Mouse (Mus musculus): ENCODE results near the gene Serp1. TPM values are rescaled to one million over a fixed set of nuclear protein-coding genes. Genes with fewer than 3 reads are reported as not detected.

The Serp1 gene
- polyA plus RNA-seq, 1 experiment from 2014 or later = 184 TPM

DNA sequence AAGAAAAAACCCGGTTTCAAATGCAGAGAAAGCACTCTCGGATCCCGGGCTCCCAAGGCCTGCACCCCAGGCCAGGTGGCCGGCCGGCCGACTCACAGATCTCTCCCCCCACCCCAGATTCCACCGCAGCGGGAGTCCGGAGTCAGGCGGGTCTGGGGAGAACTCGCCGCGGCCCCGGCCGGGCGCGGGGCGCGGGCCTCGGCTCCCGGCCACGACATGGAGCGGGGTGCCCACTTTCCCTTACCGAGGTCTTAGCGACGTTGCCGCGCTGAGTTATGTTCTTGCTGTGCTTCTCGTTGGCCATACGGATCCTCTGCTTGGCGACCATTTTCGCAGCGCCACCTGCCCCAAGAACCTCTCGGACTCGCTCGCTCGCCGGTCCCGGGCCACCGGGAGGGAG lies 526 bp downstream of the Serp1 start:
- Histone ChIP-seq H3K36me3 (ENCODE audit: control insufficient read depth, insufficient read depth, low read length) (peaks cover 28% of the 10 kb centered on the region), H3K4me2 (ENCODE audit: low read depth, low read length) (peak overlapping the region; percentile 82), H3K4me1 (ENCODE audit: control insufficient read depth, insufficient read depth, low read length) (peaks cover 18% of the 10 kb centered on the region), H3K9ac (ENCODE audit: low read depth, low read length) (peak overlapping the region; percentile 95), H3K27me3 (replicated peaks; ENCODE audit: control insufficient read depth, insufficient read depth, low read length) (no peaks in the 10 kb centered on the region), H3K4me3 (ENCODE audit: low read depth, low read length) (peak overlapping the region; percentile 95), H3K9me3 (ENCODE audit: control insufficient read depth, low read length) (no peaks in the 10 kb centered on the region), H3K27ac (replicated peaks; ENCODE audit: low read depth, low read length) (peak overlapping the region; percentile 93)
- ATAC-seq (ENCODE audit: low read depth) (no peak), DNase-seq (ENCODE audit: low spot score) (peak; percentile 22)
- 0% methylated on average over 31 of the region's 40 CpGs for whole genome bisulfite sequencing

DNA sequence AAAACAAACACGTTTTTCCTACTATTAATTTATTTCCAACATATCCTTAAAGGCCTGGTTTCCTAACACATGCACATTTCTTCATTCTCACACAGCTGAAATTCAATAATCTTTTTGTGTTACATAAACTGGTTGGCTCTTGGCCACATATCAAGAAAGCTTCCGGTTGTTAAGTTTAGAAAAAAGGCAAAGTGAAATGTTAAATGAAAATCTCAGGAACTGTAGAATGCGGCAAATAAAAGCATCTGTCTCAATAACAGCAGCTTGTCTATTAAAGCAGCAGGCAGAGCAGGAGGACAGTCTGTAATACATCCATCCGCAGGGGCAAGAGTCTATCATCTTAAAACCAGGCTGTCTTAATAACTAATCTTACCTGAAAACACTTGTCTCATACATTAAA lies 1.4 kb downstream of the Serp1 start:
- H3K9ac ChIP-seq (ENCODE audit: low read depth, low read length) = peak overlapping the region; percentile 95
- H3K27me3 ChIP-seq (replicated peaks; ENCODE audit: control insufficient read depth, insufficient read depth, low read length) = no peaks in the 10 kb centered on the region
- H3K27ac ChIP-seq (replicated peaks; ENCODE audit: low read depth, low read length) = no peak overlapping the region
- H3K4me3 ChIP-seq (ENCODE audit: low read depth, low read length) = peak overlapping the region; percentile 95
- peak overlapping the region; percentile 82 for H3K4me2 ChIP-seq (ENCODE audit: low read depth, low read length)
- H3K9me3 ChIP-seq (ENCODE audit: control insufficient read depth, low read length) = no peaks in the 10 kb centered on the region
- DNase-seq (ENCODE audit: low spot score) = peak; percentile 3
- 48% methylated on average over 4 of the region's 4 CpGs for WGBS
- H3K36me3 ChIP-seq (ENCODE audit: control insufficient read depth, insufficient read depth, low read length) = peaks cover 28% of the 10 kb centered on the region
- peaks cover 18% of the 10 kb centered on the region for H3K4me1 ChIP-seq (ENCODE audit: control insufficient read depth, insufficient read depth, low read length)
- no peak for ATAC-seq (ENCODE audit: low read depth)

DNA sequence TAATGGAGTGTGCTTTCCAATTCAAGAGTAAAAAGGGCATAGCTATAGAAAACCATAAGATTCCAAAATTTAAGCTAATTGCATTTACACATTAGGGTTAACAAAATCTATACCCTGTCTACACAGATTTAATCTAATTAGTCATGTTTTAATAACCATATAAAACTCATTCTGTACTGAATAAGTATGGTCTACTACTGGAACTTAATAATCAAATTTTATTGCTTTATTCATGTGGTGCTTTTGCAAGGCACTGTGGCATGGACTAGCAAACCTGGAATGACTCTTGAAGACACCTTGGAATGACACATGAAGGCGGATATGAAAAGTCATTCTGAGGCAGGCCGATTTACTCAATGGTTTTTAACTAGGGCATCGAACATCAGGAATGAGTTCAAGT lies 2.3 kb downstream of the Serp1 start:
- DNase-seq (ENCODE audit: low spot score) = no peak
- Histone ChIP-seq H3K27me3 (replicated peaks; ENCODE audit: control insufficient read depth, insufficient read depth, low read length) (no peaks in the 10 kb centered on the region), H3K4me2 (ENCODE audit: low read depth, low read length) (no peak overlapping the region)

DNA sequence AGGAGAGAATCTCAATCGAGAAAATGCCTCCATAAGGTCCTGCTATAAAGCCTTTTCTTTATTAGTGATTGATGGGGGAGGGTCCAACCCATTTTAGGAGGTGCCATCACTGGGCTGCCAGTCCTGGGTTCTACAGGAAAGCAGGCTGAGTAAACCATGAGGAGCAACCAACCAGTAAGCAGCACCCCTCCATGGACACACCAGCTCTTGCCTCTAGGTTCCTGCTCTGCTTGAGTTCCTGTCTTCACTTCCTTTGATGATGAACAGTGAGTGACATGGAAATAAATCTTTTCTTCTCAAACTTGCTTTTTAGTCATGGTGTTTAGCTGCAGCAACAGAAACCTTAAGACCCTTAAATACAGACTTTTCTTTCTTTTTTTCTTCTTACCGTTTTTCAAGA lies 4.3 kb downstream of the Serp1 start:
- Histone ChIP-seq H3K4me2 (ENCODE audit: low read depth, low read length) (no peak overlapping the region), H3K27ac (replicated peaks; ENCODE audit: low read depth, low read length) (no peak overlapping the region), H3K4me3 (ENCODE audit: low read depth, low read length) (no peak overlapping the region), H3K4me1 (ENCODE audit: control insufficient read depth, insufficient read depth, low read length) (peaks cover 11% of the 10 kb centered on the region; the same call in 1 of the 2 replicates), H3K36me3 (ENCODE audit: control insufficient read depth, insufficient read depth, low read length) (peaks cover 28% of the 10 kb centered on the region), H3K27me3 (replicated peaks; ENCODE audit: control insufficient read depth, insufficient read depth, low read length) (no peaks in the 10 kb centered on the region), H3K9ac (ENCODE audit: low read depth, low read length) (no peak overlapping the region), H3K9me3 (ENCODE audit: control insufficient read depth, low read length) (no peaks in the 10 kb centered on the region)
- ATAC-seq (ENCODE audit: low read depth) = no peak
- 87% methylated on average over 2 of the region's 2 CpGs for WGBS
- DNase-seq (ENCODE audit: low spot score) = no peak

More for the DNA sequence above, 2.3 kb downstream of the Serp1 start:
- 91% methylated on average over 3 of the region's 3 CpGs for WGBS
- H3K4me1 ChIP-seq (ENCODE audit: control insufficient read depth, insufficient read depth, low read length) = peaks cover 18% of the 10 kb centered on the region
- H3K9me3 ChIP-seq (ENCODE audit: control insufficient read depth, low read length) = no peaks in the 10 kb centered on the region
- H3K36me3 ChIP-seq (ENCODE audit: control insufficient read depth, insufficient read depth, low read length) = peaks cover 28% of the 10 kb centered on the region
- H3K27ac ChIP-seq (replicated peaks; ENCODE audit: low read depth, low read length) = no peak overlapping the region
- no peak for ATAC-seq (ENCODE audit: low read depth)
- no peak overlapping the region for H3K9ac ChIP-seq (ENCODE audit: low read depth, low read length)
- peak overlapping the region; percentile 95; the same call in 1 of the 2 replicates for H3K4me3 ChIP-seq (ENCODE audit: low read depth, low read length)

DNA sequence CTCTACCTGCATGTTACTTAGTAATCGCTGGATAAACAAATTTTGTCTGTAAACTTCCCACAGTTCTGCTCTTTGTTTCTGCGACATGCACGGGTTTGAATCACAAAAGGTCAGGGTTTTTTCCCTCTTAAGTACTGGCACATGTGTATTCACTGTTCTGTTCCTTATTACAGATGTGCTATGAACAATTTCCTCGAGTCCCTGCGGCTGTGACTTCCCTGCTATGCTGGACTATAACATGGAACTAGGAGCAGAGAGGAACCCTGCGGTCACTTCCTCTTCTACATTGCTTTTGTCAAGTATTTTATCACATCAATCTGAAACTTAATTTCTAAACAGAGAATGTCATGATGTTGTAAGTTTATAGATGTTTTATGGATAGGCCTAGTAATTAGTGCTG lies 5.4 kb downstream of the Serp1 start:
- ATAC-seq (ENCODE audit: low read depth) = no peak
- peaks cover 28% of the 10 kb centered on the region for H3K36me3 ChIP-seq (ENCODE audit: control insufficient read depth, insufficient read depth, low read length)
- DNase-seq (ENCODE audit: low spot score) = no peak
- no peak overlapping the region for H3K27ac ChIP-seq (replicated peaks; ENCODE audit: low read depth, low read length)
- H3K9ac ChIP-seq (ENCODE audit: low read depth, low read length) = no peak overlapping the region
- H3K4me2 ChIP-seq (ENCODE audit: low read depth, low read length) = no peak overlapping the region
- H3K9me3 ChIP-seq (ENCODE audit: control insufficient read depth, low read length) = no peaks in the 10 kb centered on the region
- H3K4me3 ChIP-seq (ENCODE audit: low read depth, low read length) = no peak overlapping the region
- peaks cover 11% of the 10 kb centered on the region; the same call in 1 of the 2 replicates for H3K4me1 ChIP-seq (ENCODE audit: control insufficient read depth, insufficient read depth, low read length)
- no peaks in the 10 kb centered on the region for H3K27me3 ChIP-seq (replicated peaks; ENCODE audit: control insufficient read depth, insufficient read depth, low read length)
- WGBS = 71% methylated on average over 6 of the region's 6 CpGs

DNA sequence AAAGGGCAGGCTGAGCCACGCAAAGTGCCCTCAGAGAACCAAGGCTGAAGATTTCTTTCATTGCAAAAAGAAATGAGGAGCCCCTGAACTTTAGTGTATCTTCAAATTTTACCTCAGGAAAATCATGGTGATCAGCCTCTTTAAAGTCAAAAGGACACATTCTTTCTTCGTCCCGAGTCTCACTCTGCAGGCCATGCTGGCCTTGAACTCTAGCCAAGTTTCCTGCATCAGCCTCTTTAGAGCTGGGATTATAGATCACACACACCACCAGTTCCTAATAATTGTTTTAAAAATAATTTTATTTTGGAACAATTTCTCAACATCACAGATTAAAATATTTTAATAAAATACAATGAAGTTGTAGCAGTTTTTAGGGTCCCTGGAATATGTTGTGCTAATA lies 6.2 kb downstream of the Serp1 start:
- Histone ChIP-seq H3K9ac (ENCODE audit: low read depth, low read length) (no peak overlapping the region), H3K27ac (replicated peaks; ENCODE audit: low read depth, low read length) (no peak overlapping the region), H3K36me3 (ENCODE audit: control insufficient read depth, insufficient read depth, low read length) (peaks cover 28% of the 10 kb centered on the region), H3K27me3 (replicated peaks; ENCODE audit: control insufficient read depth, insufficient read depth, low read length) (no peaks in the 10 kb centered on the region), H3K9me3 (ENCODE audit: control insufficient read depth, low read length) (no peaks in the 10 kb centered on the region), H3K4me3 (ENCODE audit: low read depth, low read length) (no peak overlapping the region), H3K4me1 (ENCODE audit: control insufficient read depth, insufficient read depth, low read length) (peaks cover 11% of the 10 kb centered on the region; the same call in 1 of the 2 replicates), H3K4me2 (ENCODE audit: low read depth, low read length) (no peak overlapping the region)
- no peak for ATAC-seq (ENCODE audit: low read depth)
- WGBS = 64% methylated on average over 3 of the region's 3 CpGs
- DNase-seq (ENCODE audit: low spot score) = no peak

DNA sequence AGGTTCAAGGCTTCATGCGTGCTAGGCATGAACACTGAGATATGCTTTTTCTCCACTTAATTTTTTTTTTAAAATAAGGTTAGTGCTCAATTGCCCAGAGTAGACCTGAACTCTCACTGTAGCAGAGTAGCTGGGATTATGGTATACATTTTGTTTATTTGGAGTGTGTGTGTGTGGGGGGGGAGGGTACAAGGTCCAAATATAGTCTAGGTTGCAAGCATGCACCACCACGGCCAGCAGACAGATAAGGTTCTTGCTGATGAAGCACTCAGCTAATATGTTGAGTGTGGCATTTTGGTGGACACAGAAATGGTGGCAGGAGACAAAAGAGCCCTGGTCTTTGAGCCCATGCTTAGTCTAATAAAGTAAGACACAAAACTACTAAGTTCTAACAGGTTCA lies 6.7 kb downstream of the Serp1 start:
- Histone ChIP-seq H3K4me2 (ENCODE audit: low read depth, low read length) (no peak overlapping the region), H3K27me3 (replicated peaks; ENCODE audit: control insufficient read depth, insufficient read depth, low read length) (no peaks in the 10 kb centered on the region), H3K36me3 (ENCODE audit: control insufficient read depth, insufficient read depth, low read length) (peaks cover 28% of the 10 kb centered on the region), H3K9me3 (ENCODE audit: control insufficient read depth, low read length) (no peaks in the 10 kb centered on the region), H3K27ac (replicated peaks; ENCODE audit: low read depth, low read length) (no peak overlapping the region), H3K4me3 (ENCODE audit: low read depth, low read length) (no peak overlapping the region), H3K9ac (ENCODE audit: low read depth, low read length) (no peak overlapping the region), H3K4me1 (ENCODE audit: control insufficient read depth, insufficient read depth, low read length) (peaks cover 5% of the 10 kb centered on the region; the same call in 1 of the 2 replicates)
- no peak for ATAC-seq (ENCODE audit: low read depth)
- no peak for DNase-seq (ENCODE audit: low spot score)
- WGBS = 80% methylated on average over 2 of the region's 2 CpGs

DNA sequence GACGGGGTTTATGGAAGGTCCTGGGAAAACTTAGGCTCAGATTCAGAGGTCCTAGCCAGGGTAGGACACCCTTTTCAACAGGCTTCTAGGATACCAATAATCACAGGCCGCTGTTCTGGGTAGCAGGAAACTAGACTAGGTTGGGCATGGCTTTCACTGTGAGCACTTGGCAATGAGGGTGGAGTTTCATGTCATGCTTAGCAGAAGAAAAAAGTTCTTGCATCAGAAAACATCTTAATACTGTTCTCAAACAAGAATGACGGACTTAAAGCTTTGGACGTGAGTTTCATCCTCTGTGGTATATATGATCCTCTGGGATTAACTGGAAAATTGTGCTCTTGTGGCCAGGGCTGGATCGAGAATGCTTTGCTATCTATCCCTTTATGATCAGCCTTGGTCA lies 7.9 kb downstream of the Serp1 start:
- Histone ChIP-seq H3K36me3 (ENCODE audit: control insufficient read depth, insufficient read depth, low read length) (peaks cover 16% of the 10 kb centered on the region), H3K27ac (replicated peaks; ENCODE audit: low read depth, low read length) (no peak overlapping the region), H3K9ac (ENCODE audit: low read depth, low read length) (no peak overlapping the region), H3K27me3 (replicated peaks; ENCODE audit: control insufficient read depth, insufficient read depth, low read length) (no peaks in the 10 kb centered on the region), H3K4me3 (ENCODE audit: low read depth, low read length) (no peak overlapping the region), H3K9me3 (ENCODE audit: control insufficient read depth, low read length) (no peaks in the 10 kb centered on the region), H3K4me2 (ENCODE audit: low read depth, low read length) (no peak overlapping the region), H3K4me1 (ENCODE audit: control insufficient read depth, insufficient read depth, low read length) (no peaks in the 10 kb centered on the region)
- no peak for DNase-seq (ENCODE audit: low spot score)
- 78% methylated on average over 5 of the region's 5 CpGs for WGBS
- no peak for ATAC-seq (ENCODE audit: low read depth)

DNA sequence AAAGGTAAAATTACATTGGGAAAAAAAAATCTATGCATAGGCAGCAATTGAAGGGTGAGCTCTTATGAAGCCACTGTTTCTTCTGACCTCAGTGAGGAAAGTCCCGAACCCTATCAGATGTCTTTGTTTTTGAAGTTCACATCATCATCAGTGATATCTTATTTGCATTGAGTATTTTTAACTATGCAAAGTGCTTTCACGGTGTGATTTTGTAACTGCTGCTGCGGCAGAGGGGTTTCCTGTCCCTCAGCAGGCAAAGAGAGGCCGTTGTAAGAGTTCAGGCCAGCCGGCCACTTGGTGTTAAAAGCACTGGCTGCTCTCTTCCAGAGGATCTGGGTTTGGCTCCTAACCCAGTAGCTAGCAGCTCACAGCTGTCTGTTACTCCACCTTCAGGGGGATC lies 8.4 kb downstream of the Serp1 start:
- H3K4me3 ChIP-seq (ENCODE audit: low read depth, low read length) = no peak overlapping the region
- WGBS = 62% methylated on average over 5 of the region's 5 CpGs
- no peak overlapping the region for H3K27ac ChIP-seq (replicated peaks; ENCODE audit: low read depth, low read length)
- ATAC-seq (ENCODE audit: low read depth) (no peak), DNase-seq (ENCODE audit: low spot score) (no peak)
- peaks cover 11% of the 10 kb centered on the region for H3K36me3 ChIP-seq (ENCODE audit: control insufficient read depth, insufficient read depth, low read length)
- H3K4me1 ChIP-seq (ENCODE audit: control insufficient read depth, insufficient read depth, low read length) = no peaks in the 10 kb centered on the region
- no peak overlapping the region for H3K4me2 ChIP-seq (ENCODE audit: low read depth, low read length)
- H3K9me3 ChIP-seq (ENCODE audit: control insufficient read depth, low read length) = no peaks in the 10 kb centered on the region
- H3K27me3 ChIP-seq (replicated peaks; ENCODE audit: control insufficient read depth, insufficient read depth, low read length) = no peaks in the 10 kb centered on the region
- H3K9ac ChIP-seq (ENCODE audit: low read depth, low read length) = no peak overlapping the region

All from embryonic facial prominence, embryonic 14.5 days (tissue).